Mouse (Mus musculus): ENCODE measurements around the gene Gga1. TPM values are rescaled to one million over a fixed set of nuclear protein-coding genes. Genes with fewer than 3 reads are reported as not detected.

Gga1 gene
- polyA plus RNA-seq, 1 experiment: 71.2 TPM

DNA sequence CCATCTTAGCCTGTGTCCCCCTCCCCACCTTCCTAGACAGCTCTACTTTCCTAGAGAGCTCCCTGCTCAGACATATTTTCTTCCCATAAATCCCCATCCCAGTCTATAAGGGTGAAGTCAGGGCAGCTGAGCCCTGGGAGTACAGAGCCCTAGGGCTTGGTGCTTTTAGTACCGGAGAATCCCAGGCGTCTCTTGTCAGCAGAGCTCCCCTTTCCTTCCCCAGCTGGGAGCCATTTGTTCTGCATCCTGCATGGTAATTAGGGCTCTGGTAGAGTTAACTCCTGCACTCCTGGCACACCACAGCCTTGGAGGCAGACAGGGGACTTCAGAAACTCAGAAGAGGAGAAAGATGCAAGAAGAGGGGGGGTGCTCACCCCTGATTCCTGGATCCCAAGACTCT lies 37.2 kb upstream of the Gga1 start:
- Histone ChIP-seq H3K79me3 (ENCODE audit: low read depth) (peaks cover 18% of the 10 kb centered on the region), H3K36me3 (ENCODE audit: control insufficient read depth, insufficient read depth) (no peaks in the 10 kb centered on the region), H3K4me3 (ENCODE audit: insufficient read depth, poor library complexity, severe bottlenecking) (no peak overlapping the region), H3K27me3 (ENCODE audit: control insufficient read depth, insufficient read depth, insufficient read length) (no peaks in the 10 kb centered on the region), H3K79me2 (ENCODE audit: control insufficient read depth, insufficient read depth) (peaks cover 23% of the 10 kb centered on the region), H3ac (ENCODE audit: control insufficient read depth, insufficient read length, low read depth) (no peak overlapping the region)
- TF ChIP-seq CTCF (IDR thresholded peaks at IDR 0.05; ENCODE audit: control insufficient read depth, insufficient read depth, insufficient read length): no peak
- TF ChIP-seq USF1 (IDR thresholded peaks at IDR 0.05; ENCODE audit: low read depth): no peak

DNA sequence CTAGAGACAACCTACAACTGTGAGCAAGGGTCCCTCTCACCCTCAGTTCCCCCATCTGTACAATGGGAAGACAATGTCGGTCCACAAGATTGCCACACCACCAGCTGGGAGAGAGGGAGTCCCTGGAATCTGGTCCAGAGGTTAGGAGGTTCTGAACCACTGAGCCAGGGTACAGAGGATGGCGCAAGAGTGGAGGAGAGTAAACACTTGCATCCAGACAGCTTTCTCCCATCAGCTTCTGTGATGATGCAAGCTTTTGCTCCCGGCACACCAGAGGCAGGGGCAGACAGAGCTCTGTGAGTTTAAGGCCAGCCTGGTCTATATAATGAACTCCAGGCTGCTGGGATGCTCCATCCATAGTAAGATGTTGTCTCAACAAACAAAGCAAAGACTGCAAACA lies 36.7 kb upstream of the Gga1 start:
- no peaks in the 10 kb centered on the region for H3K36me3 ChIP-seq (ENCODE audit: control insufficient read depth, insufficient read depth)

DNA sequence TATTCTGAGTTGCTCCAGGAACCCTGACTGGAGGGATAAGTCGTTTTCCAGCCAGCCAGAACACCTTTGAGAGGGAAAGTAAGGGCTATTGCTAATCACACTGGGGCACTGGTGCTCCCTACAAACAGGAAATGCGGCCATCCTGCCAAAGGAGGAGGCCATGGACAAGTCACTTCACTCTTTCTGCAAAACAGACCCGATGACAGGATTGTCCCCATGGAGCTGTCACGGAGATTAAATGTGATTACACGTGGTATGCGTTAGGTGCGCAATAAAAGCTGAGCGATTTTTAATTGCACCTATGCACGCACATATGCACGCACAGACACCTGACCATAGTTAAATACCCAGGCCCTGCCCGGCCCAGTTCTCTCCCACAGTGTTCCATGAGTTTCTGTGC lies 36.2 kb upstream of the Gga1 start:
- Histone ChIP-seq H3K79me3 (ENCODE audit: low read depth) (peaks cover 26% of the 10 kb centered on the region), H3K36me3 (ENCODE audit: control insufficient read depth, insufficient read depth) (peaks cover 3% of the 10 kb centered on the region), H3K79me2 (ENCODE audit: control insufficient read depth, insufficient read depth) (peaks cover 32% of the 10 kb centered on the region), H3K4me3 (ENCODE audit: insufficient read depth, poor library complexity, severe bottlenecking) (no peak overlapping the region), H3ac (ENCODE audit: control insufficient read depth, insufficient read length, low read depth) (no peak overlapping the region), H3K27me3 (ENCODE audit: control insufficient read depth, insufficient read depth, insufficient read length) (no peaks in the 10 kb centered on the region)
- TF ChIP-seq MAX (IDR thresholded peaks at IDR 0.05): no peak
- no peak for TF ChIP-seq USF1 (IDR thresholded peaks at IDR 0.05; ENCODE audit: low read depth)
- no peak for TF ChIP-seq MYOG (IDR thresholded peaks at IDR 0.05; ENCODE audit: control insufficient read depth, extremely low read depth, insufficient read length)

More for the DNA sequence above, 36.7 kb upstream of the Gga1 start:
- no peaks in the 10 kb centered on the region for H3K27me3 ChIP-seq (ENCODE audit: control insufficient read depth, insufficient read depth, insufficient read length)
- H3ac ChIP-seq (ENCODE audit: control insufficient read depth, insufficient read length, low read depth): no peak overlapping the region
- H3K79me2 ChIP-seq (ENCODE audit: control insufficient read depth, insufficient read depth): peaks cover 27% of the 10 kb centered on the region
- TF ChIP-seq CTCF (IDR thresholded peaks at IDR 0.05; ENCODE audit: control insufficient read depth, insufficient read depth, insufficient read length): no peak
- TF ChIP-seq USF1 (IDR thresholded peaks at IDR 0.05; ENCODE audit: low read depth): no peak
- no peak for TF ChIP-seq FOSL1 (IDR thresholded peaks at IDR 0.05; ENCODE audit: insufficient read depth, low read length, poor library complexity, severe bottlenecking)
- peak; percentile 68 for TF ChIP-seq CEBPB (IDR thresholded peaks at IDR 0.05; ENCODE audit: low read depth)
- TF ChIP-seq MYOD1 (IDR thresholded peaks at IDR 0.05; ENCODE audit: control insufficient read depth, insufficient read length, low read depth): no peak
- no peak for TF ChIP-seq MYOG (IDR thresholded peaks at IDR 0.05; ENCODE audit: control insufficient read depth, extremely low read depth, insufficient read length)
- TF ChIP-seq MAX (IDR thresholded peaks at IDR 0.05): no peak
- peaks cover 21% of the 10 kb centered on the region for H3K79me3 ChIP-seq (ENCODE audit: low read depth)
- H3K4me3 ChIP-seq (ENCODE audit: insufficient read depth, poor library complexity, severe bottlenecking): no peak overlapping the region

DNA sequence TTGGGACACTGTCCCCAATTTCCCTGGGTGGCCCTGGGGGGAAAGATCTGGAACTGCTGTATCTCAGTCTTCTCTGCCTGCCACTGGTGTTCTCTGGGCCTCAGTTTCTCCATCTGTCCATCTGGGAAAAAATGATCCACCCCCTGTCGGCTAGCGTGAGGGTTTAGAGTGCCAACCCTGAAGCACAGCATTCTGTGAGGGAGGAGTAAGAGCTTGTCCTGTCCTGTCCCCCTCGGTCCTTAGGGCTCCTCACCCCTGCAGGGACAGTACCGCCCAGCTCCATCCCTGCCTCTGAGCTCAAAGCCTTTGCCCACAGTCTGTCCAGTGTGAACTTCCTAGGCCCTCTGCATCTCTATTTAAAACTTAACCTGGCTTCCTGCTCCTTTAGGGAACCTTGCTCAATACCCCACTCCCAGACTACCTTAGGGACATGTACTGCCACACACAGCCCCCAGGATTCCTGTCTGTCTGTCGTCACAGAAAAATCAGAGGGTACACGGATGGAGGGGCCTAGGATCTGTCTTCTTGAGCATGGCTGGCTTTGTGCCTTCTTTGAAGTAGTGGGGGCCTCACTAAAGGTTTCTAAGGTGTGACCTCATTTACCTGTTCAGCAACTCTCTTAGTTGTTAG lies 35.7 kb upstream of the Gga1 start:
- peaks cover 37% of the 10 kb centered on the region for H3K79me2 ChIP-seq (ENCODE audit: control insufficient read depth, insufficient read depth)
- H3K27me3 ChIP-seq (ENCODE audit: control insufficient read depth, insufficient read depth, insufficient read length): no peaks in the 10 kb centered on the region
- peaks cover 31% of the 10 kb centered on the region for H3K79me3 ChIP-seq (ENCODE audit: low read depth)
- TF ChIP-seq MAX (IDR thresholded peaks at IDR 0.05) (no peak), CTCF (IDR thresholded peaks at IDR 0.05; ENCODE audit: control insufficient read depth, insufficient read depth, insufficient read length) (no peak), MYOD1 (IDR thresholded peaks at IDR 0.05; ENCODE audit: control insufficient read depth, insufficient read length, low read depth) (no peak), CEBPB (IDR thresholded peaks at IDR 0.05; ENCODE audit: low read depth) (no peak), MYOG (IDR thresholded peaks at IDR 0.05; ENCODE audit: control insufficient read depth, extremely low read depth, insufficient read length) (no peak), USF1 (IDR thresholded peaks at IDR 0.05; ENCODE audit: low read depth) (no peak), FOSL1 (IDR thresholded peaks at IDR 0.05; ENCODE audit: insufficient read depth, low read length, poor library complexity, severe bottlenecking) (no peak)
- H3K36me3 ChIP-seq (ENCODE audit: control insufficient read depth, insufficient read depth): peaks cover 8% of the 10 kb centered on the region
- no peak overlapping the region for H3ac ChIP-seq (ENCODE audit: control insufficient read depth, insufficient read length, low read depth)
- H3K4me3 ChIP-seq (ENCODE audit: insufficient read depth, poor library complexity, severe bottlenecking): no peak overlapping the region

DNA sequence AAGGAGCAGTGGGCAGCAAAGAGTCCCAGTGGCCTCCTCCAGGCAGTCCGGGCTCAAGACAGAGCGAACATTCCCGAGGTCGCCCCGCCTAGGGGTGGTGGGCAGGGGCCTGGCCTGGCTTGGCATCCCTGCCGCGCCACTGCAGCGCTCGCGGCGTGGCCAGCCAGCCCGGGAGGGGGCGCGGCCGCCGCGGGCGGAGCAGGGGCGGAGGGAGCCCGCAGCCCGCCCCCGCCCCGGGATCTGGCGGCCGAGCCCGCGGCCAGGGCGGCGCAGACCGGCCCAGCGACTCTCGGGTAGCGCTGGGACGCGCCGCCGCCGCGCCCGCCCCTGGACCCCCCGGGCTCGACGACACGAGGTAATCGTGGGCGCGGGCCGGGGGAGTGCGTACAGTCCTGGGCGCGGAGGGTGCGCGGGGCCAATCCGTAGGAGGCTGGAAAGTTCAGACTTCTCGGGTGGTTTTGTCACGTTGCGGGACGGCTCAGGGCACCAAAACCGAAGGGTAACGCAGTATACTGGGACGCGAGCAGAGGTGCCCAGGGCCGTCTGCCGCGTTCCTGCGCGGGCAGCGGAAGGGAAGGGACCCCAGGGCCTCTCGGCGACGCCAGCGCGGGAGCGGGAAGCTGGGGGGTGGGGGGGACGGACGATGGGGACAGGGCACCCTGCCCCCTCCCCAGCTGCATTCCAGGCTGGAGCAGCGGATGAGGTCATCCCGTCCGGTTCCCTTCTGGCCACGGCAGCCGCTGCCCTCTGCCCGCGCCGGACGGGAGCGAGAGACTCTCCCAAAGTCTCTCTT lies 34.4 kb upstream of the Gga1 start, which contains the start of gene Cdc42ep1:
Cdc42ep1 (plus strand) TSS at position 254 of the 793 bp plus-strand sequence.
- no peak for TF ChIP-seq USF1 (IDR thresholded peaks at IDR 0.05; ENCODE audit: low read depth)
- TF ChIP-seq MAX (IDR thresholded peaks at IDR 0.05): peak; percentile 41

More for the DNA sequence above, 34.4 kb upstream of the Gga1 start, which contains the start of gene Cdc42ep1:
- peaks cover 21% of the 10 kb centered on the region for H3K36me3 ChIP-seq (ENCODE audit: control insufficient read depth, insufficient read depth)
- H3ac ChIP-seq (ENCODE audit: control insufficient read depth, insufficient read length, low read depth): peak within 1 kb of the TSS; percentile 89
- H3K79me2 ChIP-seq (ENCODE audit: control insufficient read depth, insufficient read depth): peaks cover 50% of the 10 kb centered on the region
- H3K79me3 ChIP-seq (ENCODE audit: low read depth): peaks cover 43% of the 10 kb centered on the region
- no peaks in the 10 kb centered on the region for H3K27me3 ChIP-seq (ENCODE audit: control insufficient read depth, insufficient read depth, insufficient read length)
- H3K4me3 ChIP-seq (ENCODE audit: insufficient read depth, poor library complexity, severe bottlenecking): peak within 1 kb of the TSS; percentile 60

Data from C2C12 (cell line).